Mouse (Mus musculus) intestine, postnatal 0 days (tissue): ENCODE results near the gene Smu1. TPM values are rescaled to one million over a fixed set of nuclear protein-coding genes. Genes with fewer than 3 reads are reported as not detected.

Experiments
- ATAC-seq: fragments of 200-750 bp; cut with Nextera tagmentation; 2 replicates; pipeline ENCODE4 v1.8.0; 2017; ENCODE audit warnings: mild to moderate bottlenecking, moderate TSS enrichment, moderate library complexity
- H3K27ac ChIP-seq: fragments of 300-500 bp; sonication (generic); 2 replicates; pipeline ENCODE4 v1.5.1; 2014; ENCODE audit warnings: mild to moderate bottlenecking, low read depth, low read length, moderate library complexity
- H3K27me3 ChIP-seq: fragments of 300-500 bp; sonication (generic); replicated peaks from 2 replicates; pipeline ENCODE4 v1.6.1; 2014; ENCODE audit warnings: low read length, mixed read lengths; ENCODE audit not compliant: control insufficient read depth, insufficient read depth
- H3K36me3 ChIP-seq: fragments of 300-500 bp; sonication (generic); 2 replicates; pipeline ENCODE4 v1.6.1; 2014; ENCODE audit warnings: mild to moderate bottlenecking, moderate library complexity; ENCODE audit not compliant: control insufficient read depth, insufficient read depth
- H3K4me1 ChIP-seq: fragments of 300-500 bp; sonication (generic); replicated peaks from 2 replicates; pipeline ENCODE4 v1.6.1; 2014; ENCODE audit warnings: antibody characterized with exemption, low read length, mixed read lengths; ENCODE audit not compliant: control insufficient read depth, insufficient read depth
- H3K4me2 ChIP-seq: fragments of 300-500 bp; sonication (generic); replicated peaks from 2 replicates; pipeline ENCODE4 v1.6.1; 2014; ENCODE audit warnings: low read depth, mild to moderate bottlenecking, moderate library complexity
- H3K4me3 ChIP-seq: fragments of 300-500 bp; sonication (generic); 2 replicates; pipeline ENCODE4 v1.5.1; 2014; ENCODE audit warnings: low read depth, low read length
- H3K9ac ChIP-seq: fragments of 300-500 bp; sonication (generic); 2 replicates; pipeline ENCODE4 v1.6.1; 2014; ENCODE audit warnings: mild to moderate bottlenecking, low read depth, low read length
- H3K9me3 ChIP-seq: fragments of 300-500 bp; sonication (generic); 2 replicates; pipeline ENCODE4 v1.6.1; 2016; ENCODE audit warnings: mixed run types; ENCODE audit not compliant: control insufficient read depth
- CTCF ChIP-seq: sonication (generic); IDR thresholded peaks from 2 replicates; pipeline ENCODE4 v1.5.1; 2016; ENCODE audit warnings: low read depth, mild to moderate bottlenecking, control low read depth, antibody characterized with exemption, moderate library complexity
- WGBS: fragments of 180-500 bp; shearing (Covaris S2); extraction: QIAGEN DNeasy Blood & Tissue Kit; methylation state at CpG from one replicate; pipeline ENCODE4 v1.1.7; 2014; 5-methylcytosine and 5-hydroxymethylcytosine counted together
- polyA plus RNA-seq: library from polyadenylated mRNA; unstranded; fragments of >200 nt; fragmentation: Nextera tagmentation; extraction: Ambion mirVana; gene quantifications from 2 replicates; pipeline ENCODE4 v1.2.1, GENCODE M21; 2015

Gene Smu1
- polyA plus RNA-seq, 1 experiment from 2014 or later, result 72.1 TPM

DNA sequence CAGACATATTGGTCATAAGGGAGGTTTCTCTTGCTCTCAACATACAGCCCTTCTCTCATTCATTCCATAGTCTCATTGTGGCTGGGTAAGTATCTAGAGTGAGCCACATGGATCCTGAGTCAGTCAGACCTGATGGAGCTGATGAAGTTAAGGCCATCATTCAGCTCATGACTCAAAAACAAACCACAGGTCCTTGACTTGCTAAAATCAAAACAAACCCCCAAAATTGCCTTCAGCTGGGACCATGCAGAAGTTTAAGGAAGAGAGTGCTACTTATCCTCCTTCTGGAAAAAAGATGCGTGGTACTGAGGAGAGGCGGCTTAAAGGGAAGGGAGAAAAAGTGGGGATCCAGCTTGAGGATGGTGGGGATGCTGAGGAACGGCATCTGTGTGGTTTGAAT is 38.0 kb upstream of the Smu1 start:
- Histone ChIP-seq H3K9me3 (0 out of 2 replicates have a peak, but pooled peaks cover 3% of the 10 kb centered on the region), H3K4me3 (no peak overlapping the region), H3K27ac (no peak overlapping the region), H3K4me2 (no peak overlapping the region), H3K4me1 (0 out of 2 replicates have a peak, but pooled peaks cover 4% of the 10 kb centered on the region), H3K36me3 (no peaks in the 10 kb centered on the region; the same call in 1 of the 2 replicates), H3K9ac (no peak overlapping the region), H3K27me3 (no peaks in the 10 kb centered on the region)
- no peak for TF ChIP-seq CTCF
- no peak for ATAC-seq
- 89% methylated on average over 3 of the region's 3 CpGs for WGBS

DNA sequence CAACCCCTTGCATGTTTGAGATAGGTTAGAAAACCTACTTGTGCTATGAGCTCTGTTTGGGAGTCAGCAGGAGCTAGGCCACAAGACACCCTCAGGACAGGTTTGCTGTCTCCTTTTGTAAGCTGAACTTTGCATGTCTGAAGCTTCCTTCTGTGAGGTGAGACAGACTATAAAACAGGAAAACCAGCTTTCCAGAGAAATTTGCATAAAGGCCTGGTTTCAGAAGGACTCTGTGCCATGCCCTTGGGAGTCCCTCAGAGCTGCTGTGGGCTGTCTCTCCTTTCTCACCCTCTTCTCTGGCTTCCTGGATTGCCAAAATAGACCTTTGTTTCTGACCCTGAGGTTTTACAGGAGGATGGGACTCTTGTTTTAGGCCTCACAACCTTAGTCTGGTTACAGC is 36.6 kb upstream of the Smu1 start:
- Histone ChIP-seq H3K4me2 (no peak overlapping the region), H3K4me3 (no peak overlapping the region), H3K9me3 (0 out of 2 replicates have a peak, but pooled peaks cover 3% of the 10 kb centered on the region), H3K36me3 (no peaks in the 10 kb centered on the region; the same call in 1 of the 2 replicates), H3K9ac (no peak overlapping the region), H3K27me3 (no peaks in the 10 kb centered on the region), H3K27ac (no peak overlapping the region), H3K4me1 (0 out of 2 replicates have a peak, but pooled peaks cover 4% of the 10 kb centered on the region)
- TF ChIP-seq CTCF, result no peak
- no peak for ATAC-seq

DNA sequence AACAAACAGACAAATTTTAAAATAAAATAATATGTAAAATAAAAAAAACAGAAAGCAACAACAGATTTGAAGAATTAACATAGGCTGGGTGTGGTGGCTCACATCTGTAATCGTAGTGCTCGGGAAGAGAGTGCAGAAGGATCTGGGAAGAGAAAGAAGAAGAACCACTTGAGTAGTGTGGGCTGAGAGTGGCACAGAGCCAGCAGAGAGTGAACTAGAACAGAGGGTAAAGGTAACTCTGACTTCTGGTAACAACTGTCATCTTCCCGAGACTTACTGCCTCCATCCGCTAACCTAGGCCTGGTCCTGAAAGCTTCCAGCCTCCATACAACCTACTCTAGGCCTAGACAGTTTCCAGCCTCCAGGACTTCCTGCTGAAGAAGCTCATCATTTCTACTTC is 33.5 kb upstream of the Smu1 start:
- no peaks in the 10 kb centered on the region for H3K4me1 ChIP-seq
- no peak for TF ChIP-seq CTCF
- H3K4me3 ChIP-seq, result no peak overlapping the region
- H3K4me2 ChIP-seq, result no peak overlapping the region
- H3K36me3 ChIP-seq, result no peaks in the 10 kb centered on the region
- ATAC-seq, result no peak
- WGBS, result 78% methylated on average over 4 of the region's 4 CpGs
- H3K9ac ChIP-seq, result no peak overlapping the region
- H3K9me3 ChIP-seq, result no peaks in the 10 kb centered on the region
- no peak overlapping the region for H3K27ac ChIP-seq
- no peaks in the 10 kb centered on the region for H3K27me3 ChIP-seq

DNA sequence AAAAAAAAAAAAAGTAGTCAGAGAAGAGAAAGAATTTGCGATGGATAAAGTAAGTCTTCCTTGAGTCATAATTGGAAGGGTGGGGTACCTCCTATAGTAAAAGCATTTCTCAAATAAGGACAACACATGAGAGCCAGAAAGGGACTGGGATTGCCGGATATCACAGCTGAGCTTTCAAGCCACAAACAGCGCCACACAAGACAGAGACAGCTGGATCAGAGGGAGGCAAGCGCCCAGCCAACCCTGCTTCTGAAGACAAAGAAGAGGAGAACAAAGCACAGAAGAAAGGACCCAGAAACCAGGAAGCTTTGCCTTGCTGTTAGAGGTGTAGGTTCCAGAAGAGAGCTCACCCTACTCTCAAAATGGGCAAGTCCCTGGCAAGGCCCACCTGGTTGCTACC is 28.9 kb upstream of the Smu1 start:
- no peak overlapping the region for H3K4me3 ChIP-seq
- no peak overlapping the region for H3K9ac ChIP-seq
- ATAC-seq, result no peak
- H3K9me3 ChIP-seq, result no peaks in the 10 kb centered on the region
- no peak overlapping the region for H3K4me2 ChIP-seq
- WGBS, result 85% methylated on average over 4 of the region's 4 CpGs
- H3K4me1 ChIP-seq, result no peaks in the 10 kb centered on the region
- no peak for TF ChIP-seq CTCF
- 0 out of 2 replicates have a peak, but pooled peaks cover 4% of the 10 kb centered on the region for H3K27me3 ChIP-seq
- H3K27ac ChIP-seq, result no peak overlapping the region
- H3K36me3 ChIP-seq, result no peaks in the 10 kb centered on the region

GRCm38 (mm10) chr4:40785620-40786166 is 28.0 kb upstream of the Smu1 start:
- H3K36me3 ChIP-seq, result no peaks in the 10 kb centered on the region
- 0 out of 2 replicates have a peak, but pooled peaks have one; percentile 33 for ATAC-seq
- no peaks in the 10 kb centered on the region for H3K4me1 ChIP-seq
- WGBS, result 75% methylated on average over 9 of the region's 9 CpGs
- H3K9ac ChIP-seq, result no peak overlapping the region
- no peak overlapping the region for H3K27ac ChIP-seq
- no peak for TF ChIP-seq CTCF
- H3K27me3 ChIP-seq, result 0 out of 2 replicates have a peak, but pooled peaks cover 4% of the 10 kb centered on the region
- no peaks in the 10 kb centered on the region for H3K9me3 ChIP-seq
- H3K4me3 ChIP-seq, result no peak overlapping the region
- no peak overlapping the region for H3K4me2 ChIP-seq

DNA sequence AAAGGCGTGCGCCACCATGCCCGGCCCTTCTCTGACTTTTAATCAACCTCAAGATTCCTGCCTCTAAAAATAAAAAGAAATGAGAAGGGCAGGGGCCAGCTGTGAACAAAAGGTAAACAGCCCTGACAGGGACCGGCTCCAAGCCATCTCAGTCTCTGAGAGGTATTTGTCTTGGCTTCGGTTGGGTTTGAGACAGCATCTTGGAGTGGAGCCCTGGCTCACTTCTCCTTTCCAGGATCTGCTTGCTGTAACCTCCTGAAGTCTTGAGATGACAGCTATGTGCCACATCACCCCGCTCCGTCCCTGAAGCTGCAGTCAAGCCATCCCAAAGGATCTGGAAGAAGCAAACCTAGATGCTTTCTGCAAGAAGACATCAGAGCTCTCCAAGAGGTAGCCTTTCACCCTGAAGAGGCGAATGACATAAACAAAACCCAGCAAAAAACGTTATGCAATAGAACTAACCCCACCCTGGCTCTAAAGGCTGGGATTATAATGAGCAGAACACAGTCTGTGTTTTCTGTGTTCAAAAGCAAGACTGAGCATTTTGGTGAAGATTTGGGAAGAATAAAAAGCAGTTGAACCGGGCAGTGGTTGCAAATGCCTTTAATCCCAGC is 26.9 kb upstream of the Smu1 start:
- no peak for ATAC-seq
- no peak for TF ChIP-seq CTCF
- 70% methylated on average over 10 of the region's 10 CpGs for WGBS
- Histone ChIP-seq H3K27ac (no peak overlapping the region), H3K27me3 (0 out of 2 replicates have a peak, but pooled peaks cover 4% of the 10 kb centered on the region), H3K4me1 (no peaks in the 10 kb centered on the region), H3K36me3 (no peaks in the 10 kb centered on the region), H3K4me3 (no peak overlapping the region), H3K9ac (no peak overlapping the region), H3K9me3 (no peaks in the 10 kb centered on the region), H3K4me2 (no peak overlapping the region)
